Comparison of ENCODE assay signal across 27 mouse cellular contexts in genomic region chr3:147975500-147975899, GRCm38 (mm10).
A peak's percentile ranks its signal among the peaks of the same experiment; 100 is the strongest.
DNase-seq lines count a peak whose midpoint lies in the region; ATAC-seq and TF ChIP-seq lines count a peak whose summit lies in the region.
"Had no signal": no experiment of that assay in that cellular context is flagged by ENCODE, and none has a peak within 500 bp of the region (broad histone marks: within the 10 kb centered on the region; RNA-seq: fewer than 3 reads in every experiment).

No protein-coding gene starts in this region.

- H3K4me1 ChIP-seq in forebrain, embryonic 11.5 days (replicated peaks; ENCODE audit: control insufficient read depth, insufficient read depth, low read length), result peaks cover 2% of the 10 kb centered on the region; the same call in 1 of the 2 replicates
- H3K4me1 ChIP-seq in forebrain, embryonic 12.5 days, result peaks cover 21% of the 10 kb centered on the region
- H3K4me1 ChIP-seq in midbrain, embryonic 11.5 days (ENCODE audit: control insufficient read depth, insufficient read depth, low read length), result peaks cover 7% of the 10 kb centered on the region; the same call in 1 of the 2 replicates
- no peaks in the 10 kb centered on the region; the same call in 1 of the 2 replicates for H3K4me1 ChIP-seq in midbrain, postnatal 0 days (ENCODE audit: insufficient read depth, low read length)
- H3K4me1 ChIP-seq in neural tube, embryonic 15.5 days, result peaks cover 3% of the 10 kb centered on the region; the same call in 1 of the 2 replicates
- H3K4me1 ChIP-seq: embryonic facial prominence, embryonic 13.5 days; heart, embryonic 12.5 days; heart, embryonic 15.5 days had no signal

- H3K27me3 ChIP-seq in forebrain, embryonic 11.5 days (ENCODE audit: control insufficient read depth, insufficient read depth, low read length), result no peaks in the 10 kb centered on the region
- peaks cover 3% of the 10 kb centered on the region; the same call in 1 of the 2 replicates for H3K27me3 ChIP-seq in forebrain, embryonic 12.5 days
- H3K27me3 ChIP-seq in midbrain, embryonic 11.5 days (ENCODE audit: control insufficient read depth, insufficient read depth, low read length), result no peaks in the 10 kb centered on the region
- no peaks in the 10 kb centered on the region for H3K27me3 ChIP-seq in midbrain, postnatal 0 days (ENCODE audit: insufficient read depth, low read length)
- H3K27me3 ChIP-seq in neural tube, embryonic 15.5 days (replicated peaks), result no peaks in the 10 kb centered on the region
- H3K27me3 ChIP-seq: embryonic facial prominence, embryonic 13.5 days; forebrain, embryonic 15.5 days; heart, embryonic 12.5 days; heart, embryonic 15.5 days had no signal

- no peak overlapping the region for H3K9ac ChIP-seq in forebrain, embryonic 11.5 days (ENCODE audit: low read length)
- H3K9ac ChIP-seq in forebrain, embryonic 12.5 days, result no peak overlapping the region
- no peak overlapping the region for H3K9ac ChIP-seq in midbrain, embryonic 11.5 days (ENCODE audit: low read length)
- no peak overlapping the region for H3K9ac ChIP-seq in midbrain, postnatal 0 days (replicated peaks; ENCODE audit: low read length, poor library complexity, severe bottlenecking)
- H3K9ac ChIP-seq in neural tube, embryonic 15.5 days (replicated peaks), result no peak overlapping the region
- H3K9ac ChIP-seq: embryonic facial prominence, embryonic 13.5 days; forebrain, embryonic 15.5 days; heart, embryonic 12.5 days; heart, embryonic 15.5 days had no signal

- WGBS in forebrain, embryonic 11.5 days, result 82% methylated on average over 10 of the region's 10 CpGs
- WGBS in forebrain, embryonic 12.5 days, result 79% methylated on average over 10 of the region's 10 CpGs
- WGBS in midbrain, embryonic 11.5 days, result 71% methylated on average over 10 of the region's 10 CpGs
- WGBS in midbrain, postnatal 0 days, result 58% methylated on average over 10 of the region's 10 CpGs
- 77% methylated on average over 10 of the region's 10 CpGs for WGBS in neural tube, embryonic 15.5 days

- peak; percentile 57; the same call in 1 of the 2 replicates for ATAC-seq in forebrain, embryonic 11.5 days (replicated peaks; ENCODE audit: low FRiP score)
- ATAC-seq in forebrain, embryonic 12.5 days (ENCODE audit: low FRiP score), result no peak
- peak; percentile 51 for ATAC-seq in midbrain, embryonic 11.5 days (ENCODE audit: low FRiP score)
- no peak for ATAC-seq in midbrain, postnatal 0 days (ENCODE audit: low FRiP score)
- no peak for ATAC-seq in neural tube, embryonic 15.5 days (ENCODE audit: low FRiP score)
- ATAC-seq: activated CD4-positive, CD25-positive, alpha-beta regulatory T cell, adult 4 months; forebrain, embryonic 15.5 days; inflammation-experienced regulatory T-cells, adult 6 months had no signal

- DNase-seq in forebrain, embryonic 11.5 days (ENCODE audit: low spot score), result no peak
- peak; percentile 85 for DNase-seq in midbrain, embryonic 11.5 days (ENCODE audit: low spot score, missing footprints)
- no peak for DNase-seq in midbrain, postnatal 0 days (ENCODE audit: low spot score)
- no peak for DNase-seq in neural tube, embryonic 10.5 days (ENCODE audit: extremely low spot score, low spot score)
- DNase-seq: adrenal gland, adult 8-10 months; adrenal gland, postnatal 25 days; cerebellum, adult 11-12 months; cerebellum, adult 8-10 months; cerebellum, postnatal 10 days; cerebellum, postnatal 36 days; embryo, embryonic 11 days; gastrocnemius, postnatal 25 days; heart, adult 18-20 months; heart, postnatal 10 days; heart, postnatal 36 days had no signal

- H3K9me3 ChIP-seq in forebrain, embryonic 11.5 days (ENCODE audit: control insufficient read depth, low read length), result no peaks in the 10 kb centered on the region
- no peaks in the 10 kb centered on the region for H3K9me3 ChIP-seq in forebrain, embryonic 12.5 days
- H3K9me3 ChIP-seq in midbrain, embryonic 11.5 days (ENCODE audit: control insufficient read depth, low read length), result no peaks in the 10 kb centered on the region
- H3K9me3 ChIP-seq in midbrain, postnatal 0 days (ENCODE audit: low read length), result no peaks in the 10 kb centered on the region
- no peaks in the 10 kb centered on the region for H3K9me3 ChIP-seq in neural tube, embryonic 15.5 days (replicated peaks)
- H3K9me3 ChIP-seq: embryonic facial prominence, embryonic 10.5 days; embryonic facial prominence, embryonic 13.5 days; forebrain, embryonic 10.5 days; forebrain, embryonic 15.5 days; heart, embryonic 12.5 days; heart, embryonic 15.5 days; hindbrain, embryonic 10.5 days had no signal

- H3K27ac ChIP-seq in forebrain, embryonic 11.5 days (ENCODE audit: low read depth, low read length), result no peak overlapping the region
- no peak overlapping the region for H3K27ac ChIP-seq in forebrain, embryonic 12.5 days
- H3K27ac ChIP-seq in midbrain, embryonic 11.5 days (ENCODE audit: low read depth, low read length), result no peak overlapping the region
- H3K27ac ChIP-seq in midbrain, postnatal 0 days (ENCODE audit: low read depth, low read length), result no peak overlapping the region
- peak overlapping the region; percentile 48; the same call in 1 of the 2 replicates for H3K27ac ChIP-seq in neural tube, embryonic 15.5 days (replicated peaks)
- H3K27ac ChIP-seq: embryonic facial prominence, embryonic 10.5 days; embryonic facial prominence, embryonic 13.5 days; forebrain, embryonic 10.5 days; forebrain, embryonic 15.5 days; heart, embryonic 15.5 days; hindbrain, embryonic 10.5 days had no signal

- no peak overlapping the region for H3K4me2 ChIP-seq in forebrain, embryonic 11.5 days (ENCODE audit: low read depth, low read length, severe bottlenecking)
- H3K4me2 ChIP-seq in forebrain, embryonic 12.5 days, result no peak overlapping the region
- no peak overlapping the region for H3K4me2 ChIP-seq in midbrain, embryonic 11.5 days
- no peak overlapping the region for H3K4me2 ChIP-seq in midbrain, postnatal 0 days (ENCODE audit: low read depth, low read length, poor library complexity, severe bottlenecking)
- no peak overlapping the region for H3K4me2 ChIP-seq in neural tube, embryonic 15.5 days
- H3K4me2 ChIP-seq: embryonic facial prominence, embryonic 13.5 days; forebrain, embryonic 15.5 days; heart, embryonic 12.5 days; heart, embryonic 15.5 days had no signal

- H3K4me3 ChIP-seq in forebrain, embryonic 11.5 days (ENCODE audit: low read depth, low read length), result no peak overlapping the region
- H3K4me3 ChIP-seq in forebrain, embryonic 12.5 days (replicated peaks), result no peak overlapping the region
- no peak overlapping the region for H3K4me3 ChIP-seq in midbrain, embryonic 11.5 days (ENCODE audit: low read depth, low read length)
- H3K4me3 ChIP-seq in midbrain, postnatal 0 days (ENCODE audit: low read depth, low read length), result no peak overlapping the region
- H3K4me3 ChIP-seq in neural tube, embryonic 15.5 days (replicated peaks), result no peak overlapping the region
- H3K4me3 ChIP-seq: embryonic facial prominence, embryonic 10.5 days; embryonic facial prominence, embryonic 13.5 days; erythroblast, embryonic 14.5 days; forebrain, embryonic 10.5 days; forebrain, embryonic 15.5 days; heart, embryonic 12.5 days; heart, embryonic 15.5 days; hindbrain, embryonic 10.5 days had no signal

- no peak for TF ChIP-seq CTCF in midbrain, postnatal 0 days (IDR thresholded peaks at IDR 0.05)

- H3K36me3 ChIP-seq in forebrain, embryonic 11.5 days (ENCODE audit: control insufficient read depth, insufficient read depth, low read length), result no peaks in the 10 kb centered on the region
- H3K36me3 ChIP-seq in forebrain, embryonic 12.5 days (replicated peaks), result no peaks in the 10 kb centered on the region
- no peaks in the 10 kb centered on the region for H3K36me3 ChIP-seq in midbrain, embryonic 11.5 days (ENCODE audit: control insufficient read depth, insufficient read depth, low read length)
- no peaks in the 10 kb centered on the region for H3K36me3 ChIP-seq in midbrain, postnatal 0 days (ENCODE audit: insufficient read depth, low read length)
- no peaks in the 10 kb centered on the region for H3K36me3 ChIP-seq in neural tube, embryonic 15.5 days
- H3K36me3 ChIP-seq: embryonic facial prominence, embryonic 10.5 days; embryonic facial prominence, embryonic 13.5 days; forebrain, embryonic 10.5 days; forebrain, embryonic 15.5 days; heart, embryonic 12.5 days; heart, embryonic 15.5 days; hindbrain, embryonic 10.5 days had no signal

Comparison
In these comparisons a context has a peak if more than half of its experiments do, and no peak if none do; other contexts are left out.
1. ATAC-seq: peak in forebrain, embryonic 11.5 days (single experiment) and midbrain, embryonic 11.5 days (single experiment); none in forebrain, embryonic 12.5 days (single experiment), midbrain, postnatal 0 days (single experiment) and neural tube, embryonic 15.5 days (single experiment).